Mouse (Mus musculus): ENCODE measurements around the gene Efna5. TPM values are rescaled to one million over a fixed set of nuclear protein-coding genes. Genes with fewer than 3 reads are reported as not detected.

The Efna5 gene
- polyA plus RNA-seq, 1 experiment from 2014 or later = 24.5 TPM

DNA sequence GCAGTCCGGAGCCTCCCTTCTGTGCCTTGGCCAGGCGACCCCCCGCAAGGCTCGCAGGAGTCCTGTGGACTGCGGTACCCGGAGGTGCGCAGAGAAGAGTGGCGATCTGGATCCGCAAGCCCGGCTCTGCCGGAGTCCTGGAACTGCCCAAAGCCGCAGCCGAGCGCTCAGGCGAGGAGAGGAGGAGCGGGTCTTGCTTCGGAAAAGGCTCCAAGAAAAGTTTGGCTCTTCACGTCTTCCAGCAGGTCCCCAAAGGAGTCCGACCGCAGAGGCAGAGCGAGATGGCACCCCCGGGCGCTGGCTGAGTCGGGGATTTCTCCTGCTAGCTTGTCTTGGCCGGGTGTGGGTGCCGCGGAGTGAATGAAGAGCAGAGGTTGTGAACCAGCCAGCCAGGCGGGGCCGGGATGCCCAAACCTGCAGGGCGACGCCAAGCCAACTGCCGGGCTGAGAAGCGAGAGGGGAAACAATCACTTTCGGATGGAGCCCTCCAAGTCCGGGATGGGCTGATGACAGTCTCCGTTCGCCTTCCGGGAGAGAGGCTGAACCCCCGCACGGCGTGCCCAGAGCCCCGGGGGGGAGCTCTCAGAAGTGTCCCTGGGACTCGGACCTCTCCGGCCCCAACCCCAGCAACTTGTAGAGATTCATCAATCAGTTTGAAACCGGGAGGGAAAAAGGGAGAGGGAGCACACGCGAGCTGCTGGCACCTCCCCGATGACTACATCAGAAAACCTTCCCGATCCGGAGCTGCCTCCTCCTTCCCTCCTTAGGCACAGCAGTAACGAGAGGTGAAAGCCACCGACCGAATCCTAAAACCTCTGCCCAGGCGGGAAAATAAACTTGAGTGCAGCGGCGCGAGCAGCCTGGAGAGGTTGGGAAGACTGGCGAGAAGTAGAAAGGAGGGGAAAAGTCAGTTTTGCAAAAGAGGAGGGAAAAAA, 941 bp upstream of the Efna5 start:
- peak overlapping the region; percentile 80 for H3K9ac ChIP-seq (ENCODE audit: low read depth, low read length)
- WGBS (ENCODE audit: insufficient replicate concordance) = under 1% methylated on average over 58 of the region's 58 CpGs
- H3K4me2 ChIP-seq = peak overlapping the region; percentile 86
- no peaks in the 10 kb centered on the region for H3K9me3 ChIP-seq (replicated peaks; ENCODE audit: control insufficient read depth, low read length)
- H3K36me3 ChIP-seq (ENCODE audit: control insufficient read depth, insufficient read depth, low read length) = no peaks in the 10 kb centered on the region
- H3K4me1 ChIP-seq (ENCODE audit: control insufficient read depth, insufficient read depth, low read length) = no peaks in the 10 kb centered on the region
- peak; percentile 12; the same call in 1 of the 2 replicates for ATAC-seq (replicated peaks; ENCODE audit: insufficient number of reproducible peaks, low FRiP score, low TSS enrichment)
- peak overlapping the region; percentile 76 for H3K4me3 ChIP-seq (ENCODE audit: low read depth, low read length)
- H3K27ac ChIP-seq (ENCODE audit: low read depth, low read length) = peak overlapping the region; percentile 82
- H3K27me3 ChIP-seq (ENCODE audit: control insufficient read depth, insufficient read depth, low read length) = no peaks in the 10 kb centered on the region

- Histone ChIP-seq H3K27ac (ENCODE audit: low read depth, low read length) (peak overlapping the region; percentile 82), H3K36me3 (ENCODE audit: control insufficient read depth, insufficient read depth, low read length) (no peaks in the 10 kb centered on the region), H3K9me3 (replicated peaks; ENCODE audit: control insufficient read depth, low read length) (no peaks in the 10 kb centered on the region), H3K4me2 (peak overlapping the region; percentile 86), H3K27me3 (ENCODE audit: control insufficient read depth, insufficient read depth, low read length) (no peaks in the 10 kb centered on the region), H3K4me1 (ENCODE audit: control insufficient read depth, insufficient read depth, low read length) (no peaks in the 10 kb centered on the region), H3K4me3 (ENCODE audit: low read depth, low read length) (peak overlapping the region; percentile 76), H3K9ac (ENCODE audit: low read depth, low read length) (peak overlapping the region; percentile 80)
- ATAC-seq (replicated peaks; ENCODE audit: insufficient number of reproducible peaks, low FRiP score, low TSS enrichment) = peak; percentile 15
- WGBS (ENCODE audit: insufficient replicate concordance) = under 1% methylated on average over 77 of the region's 82 CpGs
Observed at GRCm38 (mm10) chr17:62880311-62881175, 574 bp downstream of the Efna5 start.

GRCm38 (mm10) chr17:62879526-62880310, 1.4 kb downstream of the Efna5 start:
- no peaks in the 10 kb centered on the region for H3K9me3 ChIP-seq (replicated peaks; ENCODE audit: control insufficient read depth, low read length)
- H3K4me1 ChIP-seq (ENCODE audit: control insufficient read depth, insufficient read depth, low read length) = no peaks in the 10 kb centered on the region
- under 1% methylated on average over 45 of the region's 45 CpGs for WGBS (ENCODE audit: insufficient replicate concordance)
- H3K27ac ChIP-seq (ENCODE audit: low read depth, low read length) = peak overlapping the region; percentile 82; the same call in 1 of the 2 replicates
- H3K27me3 ChIP-seq (ENCODE audit: control insufficient read depth, insufficient read depth, low read length) = no peaks in the 10 kb centered on the region
- peak overlapping the region; percentile 80 for H3K9ac ChIP-seq (ENCODE audit: low read depth, low read length)
- ATAC-seq (replicated peaks; ENCODE audit: insufficient number of reproducible peaks, low FRiP score, low TSS enrichment) = no peak
- peak overlapping the region; percentile 76 for H3K4me3 ChIP-seq (ENCODE audit: low read depth, low read length)
- peak overlapping the region; percentile 86 for H3K4me2 ChIP-seq
- H3K36me3 ChIP-seq (ENCODE audit: control insufficient read depth, insufficient read depth, low read length) = no peaks in the 10 kb centered on the region

- WGBS (ENCODE audit: insufficient replicate concordance) = 13% methylated on average over 3 of the region's 3 CpGs
- Histone ChIP-seq H3K4me1 (ENCODE audit: control insufficient read depth, insufficient read depth, low read length) (no peaks in the 10 kb centered on the region), H3K9me3 (replicated peaks; ENCODE audit: control insufficient read depth, low read length) (no peaks in the 10 kb centered on the region), H3K9ac (ENCODE audit: low read depth, low read length) (no peak overlapping the region), H3K27me3 (ENCODE audit: control insufficient read depth, insufficient read depth, low read length) (no peaks in the 10 kb centered on the region), H3K36me3 (ENCODE audit: control insufficient read depth, insufficient read depth, low read length) (no peaks in the 10 kb centered on the region), H3K4me2 (no peak overlapping the region), H3K4me3 (ENCODE audit: low read depth, low read length) (no peak overlapping the region), H3K27ac (ENCODE audit: low read depth, low read length) (no peak overlapping the region)
- no peak for ATAC-seq (replicated peaks; ENCODE audit: insufficient number of reproducible peaks, low FRiP score, low TSS enrichment)
Observed at GRCm38 (mm10) chr17:62875727-62876126, 5.4 kb downstream of the Efna5 start.

- no peak for ATAC-seq (replicated peaks; ENCODE audit: insufficient number of reproducible peaks, low FRiP score, low TSS enrichment)
- WGBS (ENCODE audit: insufficient replicate concordance) = 53% methylated on average over 3 of the region's 3 CpGs
- H3K9me3 ChIP-seq (replicated peaks; ENCODE audit: control insufficient read depth, low read length) = no peaks in the 10 kb centered on the region
Observed at GRCm38 (mm10) chr17:62871928-62872327, 9.2 kb downstream of the Efna5 start.

DNA sequence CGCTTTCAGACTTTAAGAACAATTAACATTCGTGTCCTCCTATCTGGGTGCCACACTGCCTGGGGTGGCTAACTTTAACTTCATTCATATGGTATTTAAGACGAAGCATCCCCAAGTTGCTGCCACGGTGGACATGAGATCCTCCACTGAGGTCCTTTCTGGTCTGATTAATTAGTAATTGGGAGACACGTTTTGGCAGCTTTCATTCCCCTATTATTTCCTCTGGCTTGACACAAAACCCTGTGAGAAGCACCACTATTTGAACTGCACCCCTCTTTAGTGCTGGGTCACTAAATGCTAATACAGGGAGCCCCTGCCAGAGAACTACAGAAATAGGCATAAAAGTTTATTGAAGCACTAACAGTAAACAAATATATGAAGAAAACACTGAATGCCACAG, 9.9 kb downstream of the Efna5 start:
- Histone ChIP-seq H3K9ac (ENCODE audit: low read depth, low read length) (no peak overlapping the region), H3K27ac (ENCODE audit: low read depth, low read length) (no peak overlapping the region), H3K4me3 (ENCODE audit: low read depth, low read length) (no peak overlapping the region), H3K9me3 (replicated peaks; ENCODE audit: control insufficient read depth, low read length) (no peaks in the 10 kb centered on the region), H3K4me1 (ENCODE audit: control insufficient read depth, insufficient read depth, low read length) (no peaks in the 10 kb centered on the region), H3K4me2 (no peak overlapping the region), H3K36me3 (ENCODE audit: control insufficient read depth, insufficient read depth, low read length) (no peaks in the 10 kb centered on the region), H3K27me3 (ENCODE audit: control insufficient read depth, insufficient read depth, low read length) (no peaks in the 10 kb centered on the region)
- no peak for ATAC-seq (replicated peaks; ENCODE audit: insufficient number of reproducible peaks, low FRiP score, low TSS enrichment)
- WGBS (ENCODE audit: insufficient replicate concordance) = 73% methylated on average over 5 of the region's 5 CpGs

More at GRCm38 (mm10) chr17:62871928-62872327, 9.2 kb downstream of the Efna5 start:
- no peak overlapping the region for H3K27ac ChIP-seq (ENCODE audit: low read depth, low read length)
- no peaks in the 10 kb centered on the region for H3K27me3 ChIP-seq (ENCODE audit: control insufficient read depth, insufficient read depth, low read length)
- no peak overlapping the region for H3K4me3 ChIP-seq (ENCODE audit: low read depth, low read length)
- H3K36me3 ChIP-seq (ENCODE audit: control insufficient read depth, insufficient read depth, low read length) = no peaks in the 10 kb centered on the region
- no peaks in the 10 kb centered on the region for H3K4me1 ChIP-seq (ENCODE audit: control insufficient read depth, insufficient read depth, low read length)
- no peak overlapping the region for H3K4me2 ChIP-seq
- H3K9ac ChIP-seq (ENCODE audit: low read depth, low read length) = no peak overlapping the region

GRCm38 (mm10) chr17:62870446-62870845, 10.7 kb downstream of the Efna5 start:
- Histone ChIP-seq H3K36me3 (ENCODE audit: control insufficient read depth, insufficient read depth, low read length) (no peaks in the 10 kb centered on the region), H3K4me3 (ENCODE audit: low read depth, low read length) (no peak overlapping the region), H3K4me2 (no peak overlapping the region), H3K9ac (ENCODE audit: low read depth, low read length) (no peak overlapping the region), H3K27ac (ENCODE audit: low read depth, low read length) (no peak overlapping the region), H3K4me1 (ENCODE audit: control insufficient read depth, insufficient read depth, low read length) (no peaks in the 10 kb centered on the region), H3K27me3 (ENCODE audit: control insufficient read depth, insufficient read depth, low read length) (no peaks in the 10 kb centered on the region), H3K9me3 (replicated peaks; ENCODE audit: control insufficient read depth, low read length) (no peaks in the 10 kb centered on the region)
- WGBS (ENCODE audit: insufficient replicate concordance) = 84% methylated on average over 5 of the region's 5 CpGs
- no peak for ATAC-seq (replicated peaks; ENCODE audit: insufficient number of reproducible peaks, low FRiP score, low TSS enrichment)

GRCm38 (mm10) chr17:62864966-62865365, 16.2 kb downstream of the Efna5 start:
- Histone ChIP-seq H3K36me3 (ENCODE audit: control insufficient read depth, insufficient read depth, low read length) (no peaks in the 10 kb centered on the region), H3K27me3 (ENCODE audit: control insufficient read depth, insufficient read depth, low read length) (no peaks in the 10 kb centered on the region), H3K4me2 (no peak overlapping the region), H3K4me3 (ENCODE audit: low read depth, low read length) (no peak overlapping the region), H3K27ac (ENCODE audit: low read depth, low read length) (no peak overlapping the region), H3K9me3 (replicated peaks; ENCODE audit: control insufficient read depth, low read length) (no peaks in the 10 kb centered on the region), H3K4me1 (ENCODE audit: control insufficient read depth, insufficient read depth, low read length) (peaks cover 9% of the 10 kb centered on the region), H3K9ac (ENCODE audit: low read depth, low read length) (no peak overlapping the region)
- 82% methylated on average over 8 of the region's 8 CpGs for WGBS (ENCODE audit: insufficient replicate concordance)
- ATAC-seq (replicated peaks; ENCODE audit: insufficient number of reproducible peaks, low FRiP score, low TSS enrichment) = no peak

All from heart, embryonic 11.5 days (tissue).